Mouse (Mus musculus) testis, adult 2 months (tissue): Measurements from ENCODE around the gene Nfkb2.

ENCODE experiments used
- CTCF ChIP-seq: fragments of 200-500 bp; IDR thresholded peaks from 2 replicates; pipeline ENCODE4 v1.5.1; 2012; ENCODE audit warnings: low read depth, mild to moderate bottlenecking, inconsistent platforms, low read length, moderate library complexity; ENCODE audit not compliant: control insufficient read depth, insufficient read depth, insufficient replicate concordance
- POLR2A ChIP-seq: fragments of 200-500 bp; IDR thresholded peaks from 2 replicates; pipeline ENCODE4 v1.6.1; 2012; ENCODE audit warnings: low read depth, mild to moderate bottlenecking, inconsistent platforms, low read length, moderate library complexity; ENCODE audit not compliant: control insufficient read depth

- no peak for TF ChIP-seq CTCF
- peak; percentile 50 for TF ChIP-seq POLR2A
These were observed 44.8 kb downstream of the Nfkb2 start for GRCm38 (mm10) chr19:46348761-46349458.
